Mouse (Mus musculus) limb, embryonic 13.5 days (tissue): Measurements from ENCODE around the gene Nacc2. TPM values are rescaled to one million over a fixed set of nuclear protein-coding genes. Genes with fewer than 3 reads are reported as not detected.

ENCODE experiments used
- ATAC-seq: fragments of 200-750 bp; cut with Nextera tagmentation; 2 replicates; pipeline ENCODE4 v1.8.0; 2017; ENCODE audit warnings: low read depth, moderate number of reproducible peaks, moderate TSS enrichment; ENCODE audit not compliant: low FRiP score
- H3K27ac ChIP-seq: fragments of 300-500 bp; sonication (generic); 2 replicates; pipeline ENCODE4 v1.5.1; 2015; ENCODE audit warnings: inconsistent platforms, mild to moderate bottlenecking, moderate library complexity
- H3K27me3 ChIP-seq: fragments of 300-500 bp; sonication (generic); 2 replicates; pipeline ENCODE4 v1.6.1; 2015; ENCODE audit warnings: mild to moderate bottlenecking, inconsistent platforms
- H3K36me3 ChIP-seq: fragments of 300-500 bp; sonication (generic); 2 replicates; pipeline ENCODE4 v1.6.1; 2015; ENCODE audit warnings: inconsistent platforms, mild to moderate bottlenecking, moderate library complexity
- H3K4me1 ChIP-seq: fragments of 300-500 bp; sonication (generic); 2 replicates; pipeline ENCODE4 v1.6.1; 2015; ENCODE audit warnings: inconsistent platforms
- H3K4me2 ChIP-seq: fragments of 300-500 bp; sonication (generic); replicated peaks from 2 replicates; pipeline ENCODE4 v1.6.1; 2015; ENCODE audit warnings: inconsistent platforms, mild to moderate bottlenecking, moderate library complexity
- H3K4me3 ChIP-seq: fragments of 300-500 bp; sonication (generic); 2 replicates; pipeline ENCODE4 v1.5.1; 2015; ENCODE audit warnings: moderate library complexity, mild to moderate bottlenecking, inconsistent platforms
- H3K9ac ChIP-seq: fragments of 300-500 bp; sonication (generic); 2 replicates; pipeline ENCODE4 v1.6.1; 2015; ENCODE audit warnings: mild to moderate bottlenecking, inconsistent platforms
- H3K9me3 ChIP-seq: fragments of 300-500 bp; sonication (generic); 2 replicates; pipeline ENCODE4 v1.6.1; 2016; ENCODE audit warnings: inconsistent platforms
- WGBS: fragments of 180-500 bp; shearing (Covaris S2); methylation state at CpG from one replicate; pipeline ENCODE4 v1.1.7; 2015; 5-methylcytosine and 5-hydroxymethylcytosine counted together
- polyA plus RNA-seq: library from polyadenylated mRNA; unstranded; fragments of >200 nt; fragmentation: Nextera tagmentation; extraction: Ambion mirVana; gene quantifications from 2 replicates; pipeline ENCODE4 v1.2.1, GENCODE M21; 2015

The Nacc2 gene
- polyA plus RNA-seq, 1 experiment from 2014 or later = 5.2 TPM

GRCm38 (mm10) chr2:26147706-26148370, 24.8 kb upstream of the Nacc2 start:
- Histone ChIP-seq H3K4me2 (no peak overlapping the region), H3K4me3 (no peak overlapping the region), H3K4me1 (peaks cover 13% of the 10 kb centered on the region), H3K9me3 (no peaks in the 10 kb centered on the region), H3K27me3 (no peaks in the 10 kb centered on the region), H3K36me3 (no peaks in the 10 kb centered on the region), H3K27ac (no peak overlapping the region), H3K9ac (no peak overlapping the region)
- 22% methylated on average over 7 of the region's 7 CpGs for WGBS
- no peak for ATAC-seq

GRCm38 (mm10) chr2:26146337-26147042, 23.5 kb upstream of the Nacc2 start:
- Histone ChIP-seq H3K27ac (no peak overlapping the region), H3K4me2 (no peak overlapping the region), H3K4me3 (no peak overlapping the region), H3K4me1 (peaks cover 16% of the 10 kb centered on the region), H3K27me3 (no peaks in the 10 kb centered on the region), H3K9ac (no peak overlapping the region), H3K36me3 (no peaks in the 10 kb centered on the region), H3K9me3 (no peaks in the 10 kb centered on the region)
- ATAC-seq = no peak
- 53% methylated on average over 6 of the region's 7 CpGs for whole genome bisulfite sequencing

GRCm38 (mm10) chr2:26145113-26145512, 22.1 kb upstream of the Nacc2 start:
- H3K27me3 ChIP-seq = no peaks in the 10 kb centered on the region
- ATAC-seq = no peak
- no peak overlapping the region for H3K27ac ChIP-seq
- H3K9me3 ChIP-seq = no peaks in the 10 kb centered on the region
- no peaks in the 10 kb centered on the region for H3K36me3 ChIP-seq
- no peak overlapping the region for H3K9ac ChIP-seq
- 88% methylated on average over 4 of the region's 4 CpGs for WGBS
- no peak overlapping the region for H3K4me3 ChIP-seq
- no peak overlapping the region for H3K4me2 ChIP-seq
- peaks cover 23% of the 10 kb centered on the region for H3K4me1 ChIP-seq

DNA sequence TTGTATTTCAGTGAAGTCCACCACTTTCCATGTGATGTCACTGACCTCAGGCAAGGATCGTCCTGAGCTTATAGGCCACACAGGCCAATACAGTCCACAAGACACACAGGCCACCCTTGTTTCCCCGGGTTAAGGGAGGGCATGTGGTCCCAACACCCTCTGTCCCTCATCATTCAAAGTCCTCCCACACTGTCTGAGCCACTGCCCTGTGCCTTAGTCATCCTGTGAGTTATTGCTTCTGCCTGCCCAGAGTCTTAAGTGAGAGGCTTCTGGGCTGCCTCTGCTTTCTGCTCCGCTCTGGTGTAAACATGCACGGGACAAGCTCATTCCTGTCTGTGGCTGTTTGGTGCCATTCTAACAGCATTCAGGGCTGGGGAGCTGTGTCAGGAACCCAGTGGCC, 21.3 kb upstream of the Nacc2 start:
- H3K36me3 ChIP-seq = no peaks in the 10 kb centered on the region
- WGBS = 53% methylated on average over 4 of the region's 4 CpGs
- H3K4me3 ChIP-seq = no peak overlapping the region
- H3K27ac ChIP-seq = no peak overlapping the region
- H3K9me3 ChIP-seq = no peaks in the 10 kb centered on the region
- H3K27me3 ChIP-seq = no peaks in the 10 kb centered on the region
- no peak for ATAC-seq
- H3K4me1 ChIP-seq = peaks cover 26% of the 10 kb centered on the region
- no peak overlapping the region for H3K4me2 ChIP-seq
- H3K9ac ChIP-seq = no peak overlapping the region

DNA sequence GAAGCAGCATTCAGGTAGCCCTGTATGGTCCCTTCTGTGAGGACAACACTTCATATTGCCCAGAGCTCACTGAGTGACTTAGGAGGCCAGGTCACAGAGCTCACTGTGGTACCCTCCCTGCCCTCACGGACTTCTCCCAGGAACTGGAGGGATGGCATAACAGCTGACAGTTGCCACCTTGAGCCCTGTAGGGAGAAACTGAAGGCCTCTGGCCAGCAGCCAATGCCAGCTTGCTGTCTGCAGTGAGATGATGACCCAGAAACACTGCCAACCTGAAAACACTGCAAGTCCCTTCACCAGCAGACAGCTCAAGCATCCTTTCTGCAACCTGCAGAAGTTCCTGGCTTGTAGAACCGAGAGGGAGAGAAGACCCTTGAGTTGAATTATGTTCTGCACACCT, 20.5 kb upstream of the Nacc2 start:
- Histone ChIP-seq H3K9ac (no peak overlapping the region), H3K9me3 (no peaks in the 10 kb centered on the region), H3K27me3 (no peaks in the 10 kb centered on the region), H3K27ac (no peak overlapping the region), H3K36me3 (peaks cover 2% of the 10 kb centered on the region), H3K4me2 (no peak overlapping the region), H3K4me3 (no peak overlapping the region), H3K4me1 (peaks cover 33% of the 10 kb centered on the region)
- no peak for ATAC-seq
- WGBS = 62% methylated on average over 2 of the region's 2 CpGs

- Histone ChIP-seq H3K36me3 (peaks cover 7% of the 10 kb centered on the region), H3K4me3 (no peak overlapping the region), H3K9me3 (no peaks in the 10 kb centered on the region), H3K27ac (no peak overlapping the region), H3K9ac (no peak overlapping the region), H3K27me3 (no peaks in the 10 kb centered on the region), H3K4me2 (no peak overlapping the region), H3K4me1 (peaks cover 33% of the 10 kb centered on the region)
- 72% methylated on average over 3 of the region's 3 CpGs for WGBS
- ATAC-seq = no peak
These were observed 20.0 kb upstream of the Nacc2 start for GRCm38 (mm10) chr2:26142986-26143385.

- WGBS = 61% methylated on average over 12 of the region's 12 CpGs
- Histone ChIP-seq H3K4me3 (no peak overlapping the region), H3K27ac (no peak overlapping the region), H3K9ac (no peak overlapping the region; the same call in 1 of the 2 replicates), H3K4me1 (peaks cover 29% of the 10 kb centered on the region), H3K9me3 (no peaks in the 10 kb centered on the region), H3K4me2 (no peak overlapping the region), H3K27me3 (no peaks in the 10 kb centered on the region), H3K36me3 (peaks cover 16% of the 10 kb centered on the region)
- no peak for ATAC-seq
These were observed 19.0 kb upstream of the Nacc2 start for GRCm38 (mm10) chr2:26141893-26142635.

DNA sequence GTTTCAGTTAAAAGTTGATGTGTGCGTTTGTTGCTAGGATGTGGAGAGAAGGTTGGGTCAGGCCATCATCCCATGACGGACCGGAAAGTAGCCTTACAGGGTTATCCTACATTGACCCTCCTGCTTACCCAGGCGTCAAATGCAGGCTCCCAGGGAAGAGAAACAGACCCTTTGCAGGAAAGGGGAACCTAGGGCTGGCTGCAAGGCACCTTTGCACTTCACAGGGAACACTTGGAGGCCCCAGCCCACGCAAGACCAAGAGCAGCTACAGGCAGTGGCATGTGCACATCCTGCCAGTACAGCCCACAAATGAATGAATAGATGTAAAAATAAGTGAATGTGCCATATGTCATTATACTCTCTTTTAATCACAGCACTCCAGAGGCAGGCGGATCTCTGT, 17.9 kb upstream of the Nacc2 start:
- Histone ChIP-seq H3K36me3 (peaks cover 21% of the 10 kb centered on the region), H3K4me2 (peak overlapping the region; percentile 80), H3K27ac (no peak overlapping the region), H3K9me3 (no peaks in the 10 kb centered on the region), H3K4me3 (peak overlapping the region; percentile 82), H3K4me1 (peaks cover 24% of the 10 kb centered on the region), H3K27me3 (no peaks in the 10 kb centered on the region), H3K9ac (peak overlapping the region; percentile 76)
- no peak for ATAC-seq
- WGBS = 13% methylated on average over 6 of the region's 6 CpGs

GRCm38 (mm10) chr2:26140292-26140819, 17.3 kb upstream of the Nacc2 start:
- under 1% methylated on average over 55 of the region's 60 CpGs for whole genome bisulfite sequencing

DNA sequence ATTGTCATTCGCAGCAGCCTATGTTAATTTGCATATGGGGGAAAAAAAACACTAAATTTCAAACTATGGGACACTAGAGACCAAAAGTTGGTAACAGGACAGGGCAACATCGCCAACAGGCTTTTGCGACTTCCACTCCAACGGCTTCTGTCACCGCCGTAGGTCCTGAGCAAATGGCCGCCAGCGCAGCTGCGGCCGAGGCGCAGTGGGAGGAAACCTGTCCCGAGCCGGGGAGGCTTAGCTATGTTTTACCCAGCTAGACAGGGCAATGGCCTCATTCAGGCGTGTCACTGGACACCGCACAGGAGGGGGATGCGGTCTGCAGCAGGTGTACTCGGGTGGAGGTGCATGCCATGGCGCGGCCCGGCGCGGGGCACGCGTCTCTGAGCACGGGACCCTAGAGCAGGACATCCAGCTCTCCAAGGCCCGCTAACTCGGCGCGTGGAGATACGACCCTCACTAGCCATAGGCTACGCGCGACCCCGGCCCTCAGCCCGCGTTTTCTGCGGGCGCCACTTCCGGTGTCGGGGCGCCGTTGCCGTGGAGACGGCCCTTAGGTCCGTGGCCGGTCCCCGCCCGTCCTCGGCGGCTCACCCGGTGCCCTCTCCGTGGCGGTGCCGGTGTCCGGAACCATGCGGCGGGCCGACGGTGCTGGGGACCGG, 16.7 kb upstream of the Nacc2 start:
- H3K36me3 ChIP-seq = peaks cover 27% of the 10 kb centered on the region

More at GRCm38 (mm10) chr2:26140292-26140819, 17.3 kb upstream of the Nacc2 start:
- peak; percentile 90 for ATAC-seq
- no peaks in the 10 kb centered on the region for H3K9me3 ChIP-seq
- peak overlapping the region; percentile 88 for H3K27ac ChIP-seq
- peaks cover 24% of the 10 kb centered on the region for H3K4me1 ChIP-seq
- H3K9ac ChIP-seq = peak overlapping the region; percentile 91
- peaks cover 27% of the 10 kb centered on the region for H3K36me3 ChIP-seq
- peak overlapping the region; percentile 82 for H3K4me3 ChIP-seq
- peak overlapping the region; percentile 80 for H3K4me2 ChIP-seq
- H3K27me3 ChIP-seq = no peaks in the 10 kb centered on the region

GRCm38 (mm10) chr2:26139034-26139544, 16.1 kb upstream of the Nacc2 start:
- H3K9ac ChIP-seq = peak overlapping the region; percentile 91
- H3K9me3 ChIP-seq = no peaks in the 10 kb centered on the region
- ATAC-seq = no peak
- H3K27ac ChIP-seq = peak overlapping the region; percentile 88; the same call in 1 of the 2 replicates
- H3K4me1 ChIP-seq = peaks cover 25% of the 10 kb centered on the region
- 61% methylated on average over 7 of the region's 7 CpGs for WGBS
- peak overlapping the region; percentile 82 for H3K4me3 ChIP-seq
- peaks cover 27% of the 10 kb centered on the region for H3K36me3 ChIP-seq
- no peaks in the 10 kb centered on the region for H3K27me3 ChIP-seq
- peak overlapping the region; percentile 80 for H3K4me2 ChIP-seq

More for the DNA sequence above, 16.7 kb upstream of the Nacc2 start:
- Histone ChIP-seq H3K4me3 (peak overlapping the region; percentile 82), H3K9ac (peak overlapping the region; percentile 91), H3K9me3 (no peaks in the 10 kb centered on the region), H3K4me2 (peak overlapping the region; percentile 80), H3K27me3 (no peaks in the 10 kb centered on the region), H3K27ac (peak overlapping the region; percentile 88), H3K4me1 (peaks cover 24% of the 10 kb centered on the region)
- ATAC-seq = peak; percentile 68
- WGBS = under 1% methylated on average over 60 of the region's 60 CpGs
